Mouse (Mus musculus) embryonic fibroblast, embryonic 13.5 days (primary cell): ENCODE results near the gene Bhmt.

Experiments
- CTCF ChIP-seq: IDR thresholded peaks from 2 replicates; pipeline ENCODE4 v1.5.1; 2011; ENCODE audit warnings: mild to moderate bottlenecking, control low read depth, low read length, moderate library complexity, borderline replicate concordance; ENCODE audit not compliant: insufficient read depth
- POLR2A ChIP-seq: IDR thresholded peaks from 2 replicates; pipeline ENCODE4 v1.6.1; 2011; ENCODE audit warnings: low read depth, mild to moderate bottlenecking, control low read depth, low read length, moderate library complexity

GRCm38 (mm10) chr13:93685226-93685625 lies 47.5 kb upstream of the Bhmt start:
- TF ChIP-seq POLR2A (no peak), CTCF (no peak)
